Comparison of ENCODE assay signal across 9 mouse cellular contexts in genomic region chr17:27761639-27762336, GRCm38 (mm10). TPM values are rescaled to one million over a fixed set of nuclear protein-coding genes. Genes with fewer than 3 reads are reported as not detected.
DNase-seq lines count a peak whose midpoint lies in the region; ATAC-seq and TF ChIP-seq lines count a peak whose summit lies in the region.
"Had no signal": no experiment of that assay in that cellular context is flagged by ENCODE, and none has a peak within 500 bp of the region (broad histone marks: within the 10 kb centered on the region; RNA-seq: fewer than 3 reads in every experiment).

No protein-coding gene starts in this region.

- TF ChIP-seq EP300 in liver, postnatal 0 days (IDR thresholded peaks at IDR 0.05; ENCODE audit: low read depth), result no peak

- H3K27me3 ChIP-seq in forebrain, embryonic 13.5 days, result no peaks in the 10 kb centered on the region
- H3K27me3 ChIP-seq in liver, postnatal 0 days (ENCODE audit: insufficient read depth, low read length), result no peaks in the 10 kb centered on the region
- H3K27me3 ChIP-seq in neural tube, embryonic 15.5 days (replicated peaks), result no peaks in the 10 kb centered on the region

- DNase-seq in c-Kit-positive CD71-negative TER-119-negative erythroid progenitor cells, embryonic 14.5 days (ENCODE audit: low read depth), result peak; percentile 60
- DNase-seq in heart, postnatal 14 days, result peak; percentile 73 to 85
- DNase-seq in large intestine, adult 2 months (ENCODE audit: low read depth, low spot score), result peak; percentile 39
- DNase-seq in liver, postnatal 0 days, result peak; percentile 73
- peak; percentile 84 for DNase-seq in testis, postnatal 10 days (ENCODE audit: low spot score)

- no peak overlapping the region for H3K9ac ChIP-seq in forebrain, embryonic 13.5 days
- H3K9ac ChIP-seq in liver, postnatal 0 days (replicated peaks), result no peak overlapping the region
- no peak overlapping the region for H3K9ac ChIP-seq in neural tube, embryonic 15.5 days (replicated peaks)

- 31% methylated on average over 9 of the region's 9 CpGs for WGBS in forebrain, embryonic 13.5 days
- 28% methylated on average over 9 of the region's 9 CpGs for WGBS in large intestine, adult 2 months
- 53% methylated on average over 9 of the region's 9 CpGs for WGBS in liver, postnatal 0 days (ENCODE audit: insufficient replicate concordance)
- WGBS in neural tube, embryonic 15.5 days, result 24% methylated on average over 9 of the region's 9 CpGs

- H3K36me3 ChIP-seq in forebrain, embryonic 13.5 days (ENCODE audit: poor library complexity, severe bottlenecking), result peaks cover 25% of the 10 kb centered on the region
- H3K36me3 ChIP-seq in liver, postnatal 0 days (replicated peaks; ENCODE audit: insufficient read depth, low read length), result peaks cover 27% of the 10 kb centered on the region
- peaks cover 25% of the 10 kb centered on the region for H3K36me3 ChIP-seq in neural tube, embryonic 15.5 days

- peaks cover 4% of the 10 kb centered on the region; the same call in 1 of the 2 replicates for H3K4me1 ChIP-seq in forebrain, embryonic 13.5 days
- H3K4me1 ChIP-seq in liver, postnatal 0 days (ENCODE audit: insufficient read depth), result peaks cover 4% of the 10 kb centered on the region; the same call in 1 of the 2 replicates
- H3K4me1 ChIP-seq in neural tube, embryonic 15.5 days, result peaks cover 8% of the 10 kb centered on the region; the same call in 1 of the 2 replicates

- ATAC-seq in CD4-positive, CD25-positive, alpha-beta regulatory T cell, adult 4 months, result peak; percentile 37
- peak; percentile 86 for ATAC-seq in forebrain, embryonic 13.5 days
- peak; percentile 71; the same call in 1 of the 2 replicates for ATAC-seq in liver, postnatal 0 days
- peak; percentile 84 for ATAC-seq in neural tube, embryonic 15.5 days (ENCODE audit: low FRiP score)

- TF ChIP-seq CTCF in liver, postnatal 0 days (IDR thresholded peaks at IDR 0.05; ENCODE audit: low read depth), result peak; percentile 91

- intact Hi-C loops in heart, postnatal 14 days (cut with DNase I), result loop anchor here (5.0 to 10.0 kb wide), 3 partner anchors 109 to 229 kb away; partner anchors contain the start of gene AI413582

- H3K27ac ChIP-seq in forebrain, embryonic 13.5 days, result no peak overlapping the region
- no peak overlapping the region for H3K27ac ChIP-seq in liver, postnatal 0 days (ENCODE audit: low read depth)
- peak overlapping the region; percentile 41; the same call in 1 of the 2 replicates for H3K27ac ChIP-seq in neural tube, embryonic 15.5 days (replicated peaks)

- no peak overlapping the region for H3K4me3 ChIP-seq in forebrain, embryonic 13.5 days
- H3K4me3 ChIP-seq in liver, postnatal 0 days (ENCODE audit: low read depth, low read length), result no peak overlapping the region
- no peak overlapping the region for H3K4me3 ChIP-seq in neural tube, embryonic 15.5 days (replicated peaks)
- H3K4me3 ChIP-seq: erythroblast, embryonic 14.5 days had no signal

- H3K4me2 ChIP-seq in forebrain, embryonic 13.5 days, result no peak overlapping the region
- no peak overlapping the region for H3K4me2 ChIP-seq in liver, postnatal 0 days (ENCODE audit: low read depth, low read length)
- no peak overlapping the region for H3K4me2 ChIP-seq in neural tube, embryonic 15.5 days

- H3K9me3 ChIP-seq in forebrain, embryonic 13.5 days (replicated peaks), result peaks cover 7% of the 10 kb centered on the region; the same call in 1 of the 2 replicates
- peaks cover 6% of the 10 kb centered on the region for H3K9me3 ChIP-seq in liver, postnatal 0 days (ENCODE audit: low read length)
- no peaks in the 10 kb centered on the region for H3K9me3 ChIP-seq in neural tube, embryonic 15.5 days (replicated peaks)

RNA-seq across cellular contexts. Expression of gene Spdef, which starts 33.0 kb away (rescaled TPM):
- not detected for polyA plus RNA-seq in CD4-positive, CD25-positive, alpha-beta regulatory T cell, adult 4 months (2017; shearing (Covaris generic))
- polyA plus RNA-seq in forebrain, embryonic 13.5 days (2015; fragmentation: Nextera tagmentation; extraction: Ambion mirVana), result 0.38 and 0.75 TPM in 2 replicates
- total RNA-seq in heart, postnatal 14 days (2021), result not detected
- 57.1 and 68.0 TPM in 2 replicates for polyA plus RNA-seq in large intestine, adult 2 months (2012; rRNA removed)
- 0.08 TPM in 1 of 2 replicates, not detected in the other for polyA plus RNA-seq in liver, postnatal 0 days (2015; fragmentation: Nextera tagmentation; extraction: Ambion mirVana)
- 0.92 and 1.9 TPM in 2 replicates for polyA plus RNA-seq in neural tube, embryonic 15.5 days (2015; fragmentation: Nextera tagmentation; extraction: Ambion mirVana)
- polyA plus RNA-seq: erythroblast, embryonic 14.5 days had no signal

RNA-seq across cellular contexts. Expression of gene D17Wsu92e, which starts 58.7 kb away (rescaled TPM):
- polyA plus RNA-seq in CD4-positive, CD25-positive, alpha-beta regulatory T cell, adult 4 months (2017; shearing (Covaris generic)), result 10 to 100 TPM; 14.6 to 14.9 TPM
- 9.1 and 11.3 TPM in 2 replicates for polyA plus RNA-seq in forebrain, embryonic 13.5 days (2015; fragmentation: Nextera tagmentation; extraction: Ambion mirVana)
- 100 to 1,000 TPM; 114 to 117 TPM for total RNA-seq in heart, postnatal 14 days (2021)
- polyA plus RNA-seq in large intestine, adult 2 months (2012; rRNA removed), result 78.2 and 81.5 TPM in 2 replicates
- polyA plus RNA-seq in liver, postnatal 0 days (2015; fragmentation: Nextera tagmentation; extraction: Ambion mirVana), result 23.8 and 24.7 TPM in 2 replicates
- 9.3 and 12.2 TPM in 2 replicates for polyA plus RNA-seq in neural tube, embryonic 15.5 days (2015; fragmentation: Nextera tagmentation; extraction: Ambion mirVana)

Comparison
In these comparisons a context has a peak if more than half of its experiments do, and no peak if none do; other contexts are left out.
1. RNA of gene Spdef, which starts 33.0 kb away (polyA plus RNA-seq): 57.1 to 68.0 TPM in large intestine, adult 2 months; 0.92 to 1.9 TPM in neural tube, embryonic 15.5 days, 0.38 to 0.75 TPM in forebrain, embryonic 13.5 days, not detected in CD4-positive, CD25-positive, alpha-beta regulatory T cell, adult 4 months and 0.08 TPM in liver, postnatal 0 days; every median in the first group is over 10 times any median in the second.
2. Peak in every context shown above with its lines, with median percentiles within 50 percentile points of each other: ATAC-seq and DNase-seq.